Mouse (Mus musculus): ENCODE results near the gene Paqr7. TPM values are rescaled to one million over a fixed set of nuclear protein-coding genes. Genes with fewer than 3 reads are reported as not detected.

Paqr7 gene
- polyA plus RNA-seq, 1 experiment from 2014 or later, result 2.7 TPM

DNA sequence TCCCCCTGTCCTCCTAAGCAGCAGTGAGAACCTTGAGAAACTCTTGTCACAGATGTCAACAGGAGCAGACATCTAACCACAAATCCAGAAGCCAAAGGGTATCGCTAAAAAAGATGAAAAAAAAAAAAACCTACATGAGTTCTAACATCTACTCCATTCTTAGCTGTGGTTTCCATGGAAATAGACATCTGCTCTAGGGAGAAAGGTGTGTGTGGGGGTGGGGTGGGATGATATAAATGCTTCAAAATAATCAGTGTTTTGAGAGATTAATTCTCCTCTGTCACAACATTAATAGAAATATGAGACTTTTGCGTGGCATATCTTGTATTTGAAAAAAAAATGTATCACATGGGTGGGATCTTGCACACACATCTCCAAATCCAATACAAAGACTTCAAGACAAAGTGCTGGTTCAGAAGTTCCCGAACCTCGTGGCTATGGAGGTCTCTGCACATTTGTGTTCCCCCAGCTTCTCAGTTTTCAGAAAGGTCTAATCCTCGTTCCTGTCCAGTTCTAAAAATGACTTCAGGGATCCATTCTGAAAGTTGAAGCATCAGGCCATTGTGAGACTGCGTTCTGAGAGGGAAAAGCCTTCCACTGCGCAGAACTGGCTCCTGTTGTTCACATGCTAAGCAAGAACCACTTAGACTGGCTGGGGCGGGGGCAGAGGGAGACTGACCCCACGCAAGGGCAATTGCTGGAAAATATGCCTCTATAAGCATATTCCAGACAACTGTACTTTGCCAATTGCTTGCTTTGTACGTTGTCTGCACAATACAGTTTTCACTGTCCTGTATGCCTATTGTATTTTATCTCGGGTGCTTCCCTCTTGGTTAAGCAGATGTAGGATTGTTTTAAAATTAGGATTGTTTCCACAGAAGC is 29.9 kb upstream of the Paqr7 start:
- peak overlapping the region; percentile 91 for H3K4me3 ChIP-seq
- peaks cover 52% of the 10 kb centered on the region for H3K4me1 ChIP-seq
- 75% methylated on average over 11 of the region's 11 CpGs for WGBS
- peak overlapping the region; percentile 99 for H3K27ac ChIP-seq
- H3K36me3 ChIP-seq (replicated peaks), result peaks cover 14% of the 10 kb centered on the region
- peaks cover 18% of the 10 kb centered on the region for H3K27me3 ChIP-seq (ENCODE audit: poor library complexity, severe bottlenecking)
- no peaks in the 10 kb centered on the region for H3K9me3 ChIP-seq
- no peak for DNase-seq (ENCODE audit: extremely low spot score, low spot score)

DNA sequence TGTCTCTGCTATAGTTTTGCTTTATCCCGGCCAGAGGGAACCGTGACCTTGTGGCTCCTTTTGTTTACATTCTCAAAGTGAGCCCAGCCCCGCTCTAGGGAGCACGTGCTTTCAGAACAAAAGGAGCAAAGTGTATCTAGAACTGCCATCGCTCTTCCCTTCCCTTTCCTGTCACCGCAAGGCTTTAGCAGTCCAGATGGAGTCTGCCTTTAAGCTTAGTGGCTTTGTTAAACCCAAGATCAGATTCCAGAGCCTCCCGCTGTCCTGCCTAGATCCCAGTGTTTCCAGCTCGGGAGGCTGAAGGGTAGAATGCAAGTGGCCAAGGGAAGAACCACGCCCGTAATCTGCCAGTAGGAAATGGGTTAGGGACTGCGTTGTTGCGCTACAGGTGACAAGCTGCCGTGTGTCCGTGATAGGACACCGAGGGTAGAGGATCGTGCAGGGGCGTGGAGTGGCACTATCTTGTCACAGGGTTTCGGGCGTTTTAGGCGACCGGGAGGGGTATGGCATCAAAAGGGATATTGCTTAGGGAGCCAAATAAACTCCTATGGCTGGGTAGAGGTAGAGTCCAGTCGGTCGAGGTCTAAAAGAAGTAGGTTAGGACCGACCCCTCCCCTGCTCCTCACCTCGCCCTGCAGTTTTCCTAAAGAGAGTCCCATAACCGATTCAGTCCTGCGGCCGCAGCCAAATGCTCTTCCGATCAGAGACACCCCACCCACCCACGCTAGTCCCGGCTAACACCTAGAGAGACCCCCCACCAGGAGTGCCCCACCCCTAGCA is 28.9 kb upstream of the Paqr7 start:
- H3K36me3 ChIP-seq (replicated peaks), result peaks cover 24% of the 10 kb centered on the region
- H3K27ac ChIP-seq, result peak overlapping the region; percentile 99
- H3K4me1 ChIP-seq, result peaks cover 52% of the 10 kb centered on the region
- under 1% methylated on average over 31 of the region's 31 CpGs for WGBS
- no peaks in the 10 kb centered on the region for H3K9me3 ChIP-seq
- peaks cover 18% of the 10 kb centered on the region for H3K27me3 ChIP-seq (ENCODE audit: poor library complexity, severe bottlenecking)
- DNase-seq (ENCODE audit: extremely low spot score, low spot score), result peak; percentile 63
- H3K4me3 ChIP-seq, result peak overlapping the region; percentile 91

DNA sequence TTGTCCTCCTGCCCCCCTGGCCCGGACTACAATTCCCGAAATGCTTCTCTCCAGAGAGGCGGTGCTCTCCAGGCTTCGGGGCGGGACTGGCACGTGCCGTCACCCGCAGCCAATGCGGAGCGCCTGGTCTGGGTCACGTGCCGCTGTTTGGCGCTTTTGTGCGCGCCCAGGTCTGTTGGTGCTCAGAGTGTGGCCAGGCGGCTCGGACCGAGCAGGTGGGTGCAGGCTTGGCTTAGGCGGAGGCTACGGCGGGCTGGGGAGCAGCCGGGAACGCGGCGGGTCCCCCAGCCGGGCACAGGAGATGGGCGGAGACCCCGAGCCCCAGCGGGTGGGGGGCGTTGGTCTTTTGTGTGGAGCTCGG is 28.3 kb upstream of the Paqr7 start, which contains the start of gene Stmn1:
Gene Stmn1, plus strand, starts transcription at position 106 of the 361 bp plus-strand sequence.
- DNase-seq (ENCODE audit: extremely low spot score, low spot score), result peak; percentile 96
- peaks cover 52% of the 10 kb centered on the region for H3K4me1 ChIP-seq

DNA sequence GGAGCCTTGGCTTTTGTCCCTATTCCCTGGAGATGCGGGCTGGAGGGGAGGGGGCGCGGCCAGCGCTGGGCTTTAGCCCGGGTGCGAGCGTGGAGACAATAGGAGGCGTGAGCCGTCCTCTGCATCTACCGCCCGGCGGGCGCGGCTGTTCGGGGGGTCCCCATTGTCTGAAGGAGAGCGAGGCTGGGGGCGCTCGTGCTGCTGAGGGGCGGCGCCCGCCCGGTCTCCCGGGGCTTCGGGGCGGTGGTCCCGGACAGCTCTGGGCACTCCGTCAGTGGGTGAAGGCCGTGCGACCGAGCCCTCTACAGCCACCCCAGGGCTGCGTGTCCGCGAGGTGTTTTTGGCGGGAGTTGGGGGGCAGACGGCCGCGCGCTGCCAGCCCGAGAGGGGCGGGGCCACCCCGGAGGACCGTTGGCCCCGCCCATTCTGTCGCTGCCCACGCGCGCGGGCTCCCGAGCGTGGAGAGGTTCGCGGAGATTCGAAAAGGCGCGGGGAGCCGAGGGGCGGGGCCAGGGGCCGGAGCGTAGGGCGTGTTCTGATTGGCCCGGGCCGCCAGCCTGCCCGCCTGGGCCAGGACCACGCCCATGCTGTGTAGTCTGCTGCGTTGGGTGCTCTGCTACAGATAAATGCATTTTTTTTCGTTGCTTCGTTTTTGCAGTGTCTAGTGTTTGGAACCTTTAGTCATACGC is 27.8 kb upstream of the Paqr7 start:
- WGBS, result under 1% methylated on average over 67 of the region's 68 CpGs
- H3K27me3 ChIP-seq (ENCODE audit: poor library complexity, severe bottlenecking), result peaks cover 18% of the 10 kb centered on the region
- peaks cover 52% of the 10 kb centered on the region for H3K4me1 ChIP-seq
- peak; percentile 91 for DNase-seq (ENCODE audit: extremely low spot score, low spot score)
- H3K9me3 ChIP-seq, result no peaks in the 10 kb centered on the region
- H3K36me3 ChIP-seq (replicated peaks), result peaks cover 32% of the 10 kb centered on the region
- peak overlapping the region; percentile 91 for H3K4me3 ChIP-seq
- peak overlapping the region; percentile 99 for H3K27ac ChIP-seq

More for the DNA sequence above, 28.3 kb upstream of the Paqr7 start, which contains the start of gene Stmn1:
- peaks cover 18% of the 10 kb centered on the region for H3K27me3 ChIP-seq (ENCODE audit: poor library complexity, severe bottlenecking)
- H3K36me3 ChIP-seq (replicated peaks), result peaks cover 30% of the 10 kb centered on the region
- no peaks in the 10 kb centered on the region for H3K9me3 ChIP-seq
- peak within 1 kb of the TSS; percentile 99 for H3K27ac ChIP-seq
- peak within 1 kb of the TSS; percentile 91 for H3K4me3 ChIP-seq
- WGBS, result under 1% methylated on average over 31 of the region's 31 CpGs

DNA sequence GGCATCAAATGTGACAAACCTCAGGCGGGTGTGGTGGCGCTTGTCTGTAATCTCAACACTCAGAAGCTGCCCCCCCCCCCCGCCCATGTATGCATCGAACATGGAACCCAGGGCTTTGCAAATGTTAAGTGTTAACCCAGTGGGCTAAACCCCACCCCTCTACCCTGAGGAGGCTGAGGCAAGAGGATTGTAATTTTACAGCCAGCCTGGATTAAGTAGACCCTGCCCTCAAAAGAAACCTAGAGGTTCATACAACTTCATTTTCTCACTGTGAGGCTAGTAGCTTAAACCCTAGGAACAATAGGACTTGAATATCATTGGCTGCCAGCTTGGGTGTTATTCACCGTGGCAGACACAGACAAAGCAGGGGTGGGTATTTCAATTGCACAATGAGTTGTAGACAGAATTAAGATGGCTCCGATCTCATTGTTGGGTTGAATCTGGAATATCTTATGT is 27.1 kb upstream of the Paqr7 start:
- WGBS, result 19% methylated on average over 6 of the region's 6 CpGs
- peaks cover 18% of the 10 kb centered on the region for H3K27me3 ChIP-seq (ENCODE audit: poor library complexity, severe bottlenecking)
- H3K4me1 ChIP-seq, result peaks cover 52% of the 10 kb centered on the region
- peak overlapping the region; percentile 99 for H3K27ac ChIP-seq
- H3K9me3 ChIP-seq, result no peaks in the 10 kb centered on the region
- H3K36me3 ChIP-seq (replicated peaks), result peaks cover 39% of the 10 kb centered on the region
- DNase-seq (ENCODE audit: extremely low spot score, low spot score), result peak; percentile 43
- H3K4me3 ChIP-seq, result peak overlapping the region; percentile 91

DNA sequence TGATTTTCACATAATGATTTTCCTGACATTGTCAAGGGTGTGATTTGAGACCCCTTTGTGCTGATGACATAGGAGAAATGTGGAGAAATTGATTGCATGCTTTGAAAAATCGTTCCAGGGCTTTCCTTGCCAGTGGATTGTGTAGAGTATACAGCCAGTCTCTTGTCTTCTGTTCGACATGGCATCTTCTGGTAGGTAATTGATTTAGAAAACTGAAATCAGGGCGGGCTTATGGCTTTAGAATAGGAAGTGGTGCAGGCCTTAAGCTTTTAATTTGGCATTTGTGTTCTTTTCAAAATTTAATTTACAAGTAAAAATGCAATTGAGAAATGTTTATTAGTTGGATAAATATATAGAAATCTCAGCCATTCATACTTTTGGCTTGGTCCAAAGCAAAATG is 26.5 kb upstream of the Paqr7 start:
- peaks cover 18% of the 10 kb centered on the region for H3K27me3 ChIP-seq (ENCODE audit: poor library complexity, severe bottlenecking)
- H3K9me3 ChIP-seq, result no peaks in the 10 kb centered on the region
- peak overlapping the region; percentile 99; the same call in 1 of the 2 replicates for H3K27ac ChIP-seq
- peaks cover 52% of the 10 kb centered on the region for H3K4me1 ChIP-seq
- H3K4me3 ChIP-seq, result peak overlapping the region; percentile 91
- peaks cover 45% of the 10 kb centered on the region for H3K36me3 ChIP-seq (replicated peaks)
- DNase-seq (ENCODE audit: extremely low spot score, low spot score), result no peak
- WGBS, result 72% methylated on average over 3 of the region's 3 CpGs

DNA sequence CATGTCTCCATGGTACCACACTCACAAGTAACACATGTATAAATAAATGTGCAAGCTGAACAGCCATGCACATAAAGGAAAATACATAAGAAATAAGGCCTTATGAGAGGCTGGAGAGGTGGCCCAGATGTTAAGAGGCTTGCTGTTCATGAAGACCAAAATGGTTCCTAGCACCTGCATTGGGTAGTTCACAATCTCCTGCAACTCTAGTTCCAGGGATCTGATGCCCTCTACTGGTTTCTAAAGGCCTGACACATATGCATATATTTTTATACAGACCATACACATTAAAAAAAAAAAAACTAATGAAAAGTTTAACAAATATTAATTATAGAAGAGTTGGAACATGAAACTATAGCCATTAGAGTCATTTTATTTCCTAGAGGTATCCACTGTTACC is 25.0 kb upstream of the Paqr7 start:
- H3K27me3 ChIP-seq (ENCODE audit: poor library complexity, severe bottlenecking), result peaks cover 6% of the 10 kb centered on the region
- H3K9me3 ChIP-seq, result no peaks in the 10 kb centered on the region
- peak overlapping the region; percentile 91; the same call in 1 of the 2 replicates for H3K4me3 ChIP-seq
- DNase-seq (ENCODE audit: extremely low spot score, low spot score), result no peak
- no peak overlapping the region for H3K27ac ChIP-seq
- peaks cover 60% of the 10 kb centered on the region for H3K36me3 ChIP-seq (replicated peaks)
- peaks cover 41% of the 10 kb centered on the region for H3K4me1 ChIP-seq

DNA sequence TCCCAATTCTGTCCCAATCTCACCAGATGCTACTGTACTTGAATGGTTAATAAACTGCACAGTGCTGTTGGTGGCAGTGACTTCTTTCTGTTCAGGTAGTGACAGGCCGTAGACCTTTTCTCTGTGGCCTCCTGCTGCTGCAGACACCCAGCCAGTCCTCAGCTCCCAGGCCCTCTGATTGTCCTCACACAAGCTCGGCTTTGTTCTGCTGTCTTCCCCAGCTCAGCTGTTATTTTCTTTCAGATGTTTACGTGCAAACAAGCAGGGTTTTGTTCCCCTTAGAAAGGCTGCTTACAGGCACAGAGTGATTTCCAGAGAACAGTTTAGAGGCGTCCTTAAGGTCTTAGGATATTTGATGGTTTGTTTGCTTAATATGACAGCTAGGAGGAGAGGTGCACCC is 22.7 kb upstream of the Paqr7 start:
- Histone ChIP-seq H3K4me1 (peaks cover 24% of the 10 kb centered on the region), H3K9me3 (no peaks in the 10 kb centered on the region), H3K27ac (no peak overlapping the region), H3K36me3 (replicated peaks) (peaks cover 72% of the 10 kb centered on the region), H3K4me3 (no peak overlapping the region), H3K27me3 (ENCODE audit: poor library complexity, severe bottlenecking) (no peaks in the 10 kb centered on the region)
- DNase-seq (ENCODE audit: extremely low spot score, low spot score), result no peak
- 64% methylated on average over 4 of the region's 4 CpGs for WGBS

DNA sequence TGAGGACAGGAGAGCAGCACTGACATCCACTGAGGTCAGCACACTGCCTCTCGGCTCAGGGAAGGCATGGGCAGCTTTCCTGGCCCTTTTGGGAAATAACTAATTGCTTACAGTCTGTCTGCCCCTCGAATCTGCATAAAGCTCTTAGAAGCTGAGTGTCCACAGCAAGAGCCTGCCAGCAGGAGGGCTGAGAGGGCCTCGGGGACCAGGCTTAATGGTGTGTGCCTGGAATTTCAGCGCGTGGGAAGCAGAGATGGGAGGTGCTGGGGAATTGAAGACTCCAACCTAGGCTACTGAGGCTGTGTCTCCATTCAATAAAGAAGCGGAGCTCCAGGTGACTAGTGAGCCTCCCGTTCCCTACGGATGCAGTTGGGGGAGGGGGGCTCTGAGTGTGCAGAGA is 22.3 kb upstream of the Paqr7 start:
- Histone ChIP-seq H3K36me3 (replicated peaks) (peaks cover 72% of the 10 kb centered on the region), H3K4me3 (no peak overlapping the region), H3K9me3 (no peaks in the 10 kb centered on the region), H3K27me3 (ENCODE audit: poor library complexity, severe bottlenecking) (no peaks in the 10 kb centered on the region), H3K4me1 (peaks cover 24% of the 10 kb centered on the region), H3K27ac (no peak overlapping the region)
- no peak for DNase-seq (ENCODE audit: extremely low spot score, low spot score)
- WGBS, result 70% methylated on average over 8 of the region's 8 CpGs

DNA sequence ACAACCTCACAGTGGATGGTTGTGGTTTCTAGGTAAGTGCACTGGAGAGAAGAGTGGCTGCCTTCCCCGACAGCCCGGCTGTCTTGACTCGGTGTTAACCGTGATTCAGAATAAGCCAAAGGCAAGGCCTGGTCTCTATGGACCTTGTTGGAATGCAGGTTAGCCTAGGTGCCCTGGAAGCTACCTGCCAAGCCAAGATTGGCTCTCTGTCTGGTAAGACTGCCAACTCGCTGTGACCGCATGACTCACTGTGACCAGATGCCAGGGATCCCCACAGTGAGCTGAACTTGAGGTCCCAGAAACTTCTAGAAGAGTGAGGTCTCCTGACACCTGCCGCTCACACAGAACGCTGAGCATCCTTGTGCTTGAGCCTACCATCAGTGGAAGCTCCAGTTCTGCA is 19.6 kb upstream of the Paqr7 start:
- peaks cover 55% of the 10 kb centered on the region for H3K36me3 ChIP-seq (replicated peaks)
- DNase-seq (ENCODE audit: extremely low spot score, low spot score), result no peak
- H3K27ac ChIP-seq, result no peak overlapping the region
- no peak overlapping the region for H3K4me3 ChIP-seq
- H3K9me3 ChIP-seq, result no peaks in the 10 kb centered on the region
- peaks cover 4% of the 10 kb centered on the region; the same call in 1 of the 2 replicates for H3K4me1 ChIP-seq
- H3K27me3 ChIP-seq (ENCODE audit: poor library complexity, severe bottlenecking), result no peaks in the 10 kb centered on the region
- WGBS, result 96% methylated on average over 8 of the region's 8 CpGs

DNA sequence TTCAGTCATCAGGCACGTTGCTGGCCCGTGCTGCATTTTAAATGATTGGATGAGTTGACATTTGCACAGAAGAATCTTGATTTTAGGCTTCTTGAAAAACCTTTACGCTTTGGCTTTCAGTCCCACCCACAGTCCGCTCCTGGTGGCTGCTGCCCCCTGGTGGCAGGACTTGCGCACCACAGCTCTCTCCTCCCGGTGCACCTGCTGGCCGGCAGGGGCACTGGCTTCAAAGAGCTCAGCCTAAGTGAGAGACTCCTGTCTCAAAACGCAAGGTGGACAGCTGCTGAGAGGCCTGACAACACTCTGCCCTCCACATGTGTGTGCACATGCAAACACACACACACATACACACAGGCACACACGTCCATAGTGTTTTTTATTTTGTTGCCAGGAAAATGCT is 18.5 kb upstream of the Paqr7 start:
- 7% methylated on average over 9 of the region's 9 CpGs for WGBS

DNA sequence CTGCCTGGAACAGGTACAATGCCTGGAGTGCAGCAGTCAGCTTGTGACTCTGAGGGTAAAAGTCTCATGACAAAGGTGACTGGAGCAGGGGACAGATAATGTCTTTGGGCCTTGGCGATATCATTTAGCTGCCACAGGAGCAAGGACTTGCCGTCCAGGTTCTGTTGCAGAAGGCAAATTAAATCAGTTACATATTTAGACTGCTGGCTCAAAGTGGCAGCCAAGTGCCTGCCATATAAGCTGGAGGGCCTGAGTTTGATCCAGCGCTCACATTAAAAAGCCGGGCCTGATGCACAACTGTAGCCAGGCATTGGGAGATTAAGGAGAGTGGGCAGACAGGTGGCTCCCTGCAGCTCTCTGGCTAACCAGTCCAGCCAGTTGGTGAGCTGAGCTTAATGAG is 16.7 kb upstream of the Paqr7 start:
- WGBS, result 89% methylated on average over 4 of the region's 4 CpGs
- DNase-seq (ENCODE audit: extremely low spot score, low spot score), result no peak
- H3K4me3 ChIP-seq, result no peak overlapping the region
- H3K27me3 ChIP-seq (ENCODE audit: poor library complexity, severe bottlenecking), result no peaks in the 10 kb centered on the region
- peaks cover 29% of the 10 kb centered on the region for H3K36me3 ChIP-seq (replicated peaks)
- H3K9me3 ChIP-seq, result no peaks in the 10 kb centered on the region
- peaks cover 8% of the 10 kb centered on the region; the same call in 1 of the 2 replicates for H3K4me1 ChIP-seq
- no peak overlapping the region for H3K27ac ChIP-seq

More for the DNA sequence above, 18.5 kb upstream of the Paqr7 start:
- DNase-seq (ENCODE audit: extremely low spot score, low spot score), result peak; percentile 88
- H3K4me3 ChIP-seq, result no peak overlapping the region
- H3K9me3 ChIP-seq, result no peaks in the 10 kb centered on the region
- H3K27ac ChIP-seq, result no peak overlapping the region
- H3K36me3 ChIP-seq (replicated peaks), result peaks cover 44% of the 10 kb centered on the region
- H3K4me1 ChIP-seq, result peaks cover 4% of the 10 kb centered on the region; the same call in 1 of the 2 replicates
- H3K27me3 ChIP-seq (ENCODE audit: poor library complexity, severe bottlenecking), result no peaks in the 10 kb centered on the region

Measured in forebrain, embryonic 10.5 days (tissue).